Mouse (Mus musculus) neural tube, embryonic 14.5 days (tissue): ENCODE data around the gene Zpbp2. TPM values are rescaled to one million over a fixed set of nuclear protein-coding genes. Genes with fewer than 3 reads are reported as not detected.

Experiments used
- ATAC-seq: fragments of 200-750 bp; cut with Nextera tagmentation; 2 replicates; pipeline ENCODE4 v1.8.0; 2017; ENCODE audit warnings: low read depth, mild to moderate bottlenecking, moderate TSS enrichment, moderate library complexity
- H3K27ac ChIP-seq: fragments of 300-500 bp; sonication (generic); 2 replicates; pipeline ENCODE4 v1.5.1; 2014; ENCODE audit warnings: low read depth, mild to moderate bottlenecking, control low read depth, low read length, moderate library complexity, mixed read lengths
- H3K27me3 ChIP-seq: fragments of 300-500 bp; sonication (generic); 2 replicates; pipeline ENCODE4 v1.6.1; 2014; ENCODE audit warnings: low read length; ENCODE audit not compliant: control insufficient read depth, insufficient read depth
- H3K36me3 ChIP-seq: fragments of 300-500 bp; sonication (generic); 2 replicates; pipeline ENCODE4 v1.6.1; 2014; ENCODE audit warnings: low read length, mixed read lengths; ENCODE audit not compliant: control insufficient read depth, insufficient read depth
- H3K4me1 ChIP-seq: fragments of 300-500 bp; sonication (generic); 2 replicates; pipeline ENCODE4 v1.6.1; 2014; ENCODE audit warnings: low read length; ENCODE audit not compliant: control insufficient read depth, insufficient read depth
- H3K4me2 ChIP-seq: fragments of 300-500 bp; sonication (generic); 2 replicates; pipeline ENCODE4 v1.6.1; 2014; ENCODE audit warnings: mild to moderate bottlenecking, low read depth, low read length, control low read depth
- H3K4me3 ChIP-seq: fragments of 300-500 bp; sonication (generic); 2 replicates; pipeline ENCODE4 v1.5.1; 2014; ENCODE audit warnings: low read depth, low read length, control low read depth, mixed read lengths
- H3K9ac ChIP-seq: fragments of 300-500 bp; sonication (generic); replicated peaks from 2 replicates; pipeline ENCODE4 v1.6.1; 2014; ENCODE audit warnings: low read depth, mild to moderate bottlenecking, control low read depth, low read length, mixed read lengths
- H3K9me3 ChIP-seq: fragments of 300-500 bp; sonication (generic); 2 replicates; pipeline ENCODE4 v1.6.1; 2016; ENCODE audit warnings: low read length; ENCODE audit not compliant: control insufficient read depth
- WGBS: fragments of 180-500 bp; shearing (Covaris S2); extraction: QIAGEN DNeasy Blood & Tissue Kit; methylation state at CpG from one replicate; pipeline ENCODE4 v1.1.7; 2014; 5-methylcytosine and 5-hydroxymethylcytosine counted together
- polyA plus RNA-seq: library from polyadenylated mRNA; unstranded; fragments of >200 nt; fragmentation: Nextera tagmentation; extraction: Ambion mirVana; gene quantifications from 2 replicates; pipeline ENCODE4 v1.2.1, GENCODE M21; 2014

The Zpbp2 gene
- polyA plus RNA-seq, 1 experiment from 2014 or later = not detected

DNA sequence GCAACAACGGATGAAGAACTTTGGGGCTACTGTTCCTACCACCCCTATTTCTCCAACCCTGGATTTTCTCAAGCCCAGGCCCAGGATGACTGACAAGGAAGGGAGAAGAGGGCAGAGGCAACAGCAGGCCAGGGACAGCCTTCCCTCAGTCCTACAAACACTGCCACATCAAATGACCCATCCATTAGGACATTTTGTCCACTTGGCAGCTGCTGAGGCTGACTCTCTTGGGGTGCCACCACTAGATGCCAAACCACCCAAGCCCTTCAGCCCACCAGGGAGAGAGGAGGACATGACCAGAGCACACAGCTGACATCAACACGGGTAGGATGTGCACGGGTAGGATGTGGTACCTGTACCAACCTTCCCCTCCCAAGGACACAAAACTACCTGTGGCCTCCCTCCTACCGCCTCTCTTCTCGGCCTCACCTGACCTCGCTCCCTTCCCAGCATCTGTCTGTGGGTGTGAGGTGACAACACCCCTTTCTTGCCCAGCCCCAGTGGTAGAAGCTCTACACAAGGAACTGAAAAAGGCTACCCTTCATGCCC lies 33.8 kb downstream of the Zpbp2 start:
- H3K27ac ChIP-seq = no peak overlapping the region
- peaks cover 9% of the 10 kb centered on the region for H3K36me3 ChIP-seq
- no peak overlapping the region for H3K4me2 ChIP-seq
- no peaks in the 10 kb centered on the region for H3K27me3 ChIP-seq
- H3K4me1 ChIP-seq = peaks cover 17% of the 10 kb centered on the region
- no peak overlapping the region for H3K4me3 ChIP-seq
- H3K9me3 ChIP-seq = no peaks in the 10 kb centered on the region
- H3K9ac ChIP-seq = no peak overlapping the region
- no peak for ATAC-seq
- WGBS = 96% methylated on average over 6 of the region's 6 CpGs

DNA sequence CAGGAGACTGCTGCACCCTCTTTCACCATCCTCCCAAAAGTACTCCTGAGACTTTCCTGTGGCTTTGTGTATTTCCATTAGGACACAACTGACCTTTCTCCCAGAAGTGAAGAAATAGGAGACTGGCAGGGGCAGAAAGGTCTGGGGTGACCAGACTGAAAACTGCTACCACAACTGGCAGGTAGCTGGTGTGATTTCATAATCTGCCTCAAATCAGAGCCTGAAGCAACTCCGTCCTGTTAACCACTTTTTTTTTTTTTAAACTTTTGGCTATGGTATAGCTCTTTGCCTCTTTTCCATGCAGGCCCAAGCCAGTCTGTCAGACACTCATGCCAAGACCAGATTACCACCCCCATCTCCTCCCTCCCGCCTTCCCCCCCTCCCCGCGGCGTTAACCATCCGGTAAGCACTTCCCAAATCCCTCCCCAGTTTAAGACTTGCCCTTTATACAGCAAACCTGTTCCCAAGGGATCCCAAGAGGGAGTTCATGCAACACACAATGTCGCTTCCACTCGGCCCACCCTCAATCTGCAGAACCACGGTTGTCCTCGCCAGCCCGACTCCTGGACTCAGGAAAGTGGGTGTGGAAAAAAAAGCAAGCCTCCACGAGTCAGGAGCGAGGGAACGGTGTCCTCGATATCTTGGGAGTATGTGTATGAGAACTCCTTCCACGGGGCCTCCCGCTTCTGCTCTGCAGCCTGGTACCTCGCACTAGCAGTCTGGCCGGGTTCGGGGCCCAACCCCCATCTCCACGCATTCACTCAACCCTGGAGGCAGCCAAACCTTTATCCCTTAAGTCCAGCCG lies 35.4 kb downstream of the Zpbp2 start:
- Histone ChIP-seq H3K4me1 (peaks cover 17% of the 10 kb centered on the region), H3K9ac (peak overlapping the region; percentile 74), H3K27ac (peak overlapping the region; percentile 69; the same call in 1 of the 2 replicates), H3K4me3 (peak overlapping the region; percentile 82), H3K27me3 (no peaks in the 10 kb centered on the region), H3K36me3 (peaks cover 9% of the 10 kb centered on the region), H3K4me2 (peak overlapping the region; percentile 65), H3K9me3 (no peaks in the 10 kb centered on the region)
- WGBS = 3% methylated on average over 22 of the region's 22 CpGs
- peak; percentile 44; the same call in 1 of the 2 replicates for ATAC-seq

DNA sequence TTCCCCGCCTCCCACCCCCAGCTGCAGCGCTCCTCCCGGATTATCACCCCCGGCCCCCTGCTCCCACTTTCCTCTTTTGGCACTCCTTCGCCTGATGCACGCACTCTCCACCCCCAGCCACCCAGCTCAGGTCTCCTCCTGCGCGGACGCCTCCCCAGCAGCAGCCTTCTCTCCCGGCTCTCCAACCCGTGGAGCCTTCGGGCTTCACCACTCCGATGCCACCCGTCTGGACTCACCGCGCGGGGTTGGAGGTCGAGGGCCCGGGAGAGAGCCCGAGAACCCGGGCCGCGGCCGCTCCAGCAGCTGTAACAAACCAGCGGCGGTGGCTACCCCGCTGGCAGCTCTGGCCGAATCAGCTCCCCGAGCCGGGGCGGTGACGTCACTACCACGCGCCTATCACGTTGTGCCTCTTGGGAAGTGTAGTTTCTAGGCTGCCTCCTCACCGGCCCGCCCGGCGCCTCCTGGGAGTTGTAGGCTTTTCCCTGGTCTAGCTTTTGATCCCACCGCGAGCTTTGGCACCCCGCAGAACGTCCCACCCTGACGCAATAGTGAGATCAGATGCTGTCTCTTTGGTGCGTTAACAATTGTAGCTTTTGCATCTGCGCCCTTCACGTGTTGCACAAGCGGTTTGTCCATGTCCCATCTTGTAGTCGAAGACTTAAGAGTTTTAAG lies 36.1 kb downstream of the Zpbp2 start, which contains the start of gene Ormdl3:
Ormdl3 (minus strand) TSS at position 477 of the 672 bp plus-strand sequence.
- under 1% methylated on average over 49 of the region's 49 CpGs for WGBS
- Histone ChIP-seq H3K9me3 (no peaks in the 10 kb centered on the region), H3K4me1 (peaks cover 17% of the 10 kb centered on the region), H3K4me2 (peak within 1 kb of the TSS; percentile 65), H3K9ac (peak within 1 kb of the TSS; percentile 74), H3K4me3 (peak within 1 kb of the TSS; percentile 82), H3K27me3 (no peaks in the 10 kb centered on the region), H3K27ac (peak within 1 kb of the TSS; percentile 69), H3K36me3 (peaks cover 9% of the 10 kb centered on the region)
- peak; percentile 96 for ATAC-seq

DNA sequence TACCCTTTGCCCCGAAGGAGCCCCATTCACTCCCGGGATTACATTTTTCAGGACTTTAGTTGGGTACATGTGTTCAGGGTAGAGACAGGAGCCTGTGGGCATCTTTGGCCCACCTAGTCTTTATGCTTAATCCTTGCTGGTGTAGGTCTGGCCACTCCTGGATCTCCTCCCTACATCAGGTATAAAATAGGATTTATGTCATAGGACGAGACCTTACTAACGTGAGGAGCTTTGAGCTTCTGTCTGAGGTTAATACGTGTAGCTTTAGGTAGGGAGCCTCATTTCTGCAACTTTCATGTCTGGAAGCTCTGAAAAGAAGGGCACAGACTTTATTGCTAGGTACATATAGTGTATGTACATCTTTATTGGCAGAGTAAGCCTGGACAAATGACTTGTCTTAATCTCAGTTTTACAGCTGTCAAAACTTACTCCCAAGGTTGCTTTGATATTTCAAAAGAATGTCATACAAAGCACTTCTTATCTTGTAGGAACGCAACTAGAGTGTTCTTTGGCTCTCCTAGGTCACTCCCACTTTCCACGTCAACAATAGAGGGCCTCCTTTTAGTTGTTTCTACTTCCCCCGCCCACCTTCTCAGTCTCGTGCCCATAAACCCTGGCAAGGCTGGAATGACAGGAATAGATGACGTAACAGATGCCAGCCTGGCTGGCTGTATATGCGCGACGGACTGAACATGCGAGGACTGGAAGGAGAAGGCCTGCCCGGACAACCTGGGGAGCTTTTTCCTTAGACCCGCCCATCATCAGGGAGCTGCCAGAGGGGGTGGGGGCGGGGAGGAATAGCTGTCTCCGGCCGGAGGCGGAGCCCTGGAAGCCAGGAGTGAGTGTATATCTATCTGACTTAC lies 37.0 kb downstream of the Zpbp2 start:
- Histone ChIP-seq H3K4me3 (peak overlapping the region; percentile 82), H3K9ac (0 out of 2 replicates have a peak overlapping the region, but pooled peaks have one; percentile 41), H3K36me3 (peaks cover 7% of the 10 kb centered on the region), H3K9me3 (no peaks in the 10 kb centered on the region), H3K27me3 (no peaks in the 10 kb centered on the region), H3K4me1 (peaks cover 17% of the 10 kb centered on the region), H3K4me2 (peak overlapping the region; percentile 65), H3K27ac (peak overlapping the region; percentile 69)
- 7% methylated on average over 20 of the region's 20 CpGs for WGBS
- ATAC-seq = peak; percentile 36; the same call in 1 of the 2 replicates

DNA sequence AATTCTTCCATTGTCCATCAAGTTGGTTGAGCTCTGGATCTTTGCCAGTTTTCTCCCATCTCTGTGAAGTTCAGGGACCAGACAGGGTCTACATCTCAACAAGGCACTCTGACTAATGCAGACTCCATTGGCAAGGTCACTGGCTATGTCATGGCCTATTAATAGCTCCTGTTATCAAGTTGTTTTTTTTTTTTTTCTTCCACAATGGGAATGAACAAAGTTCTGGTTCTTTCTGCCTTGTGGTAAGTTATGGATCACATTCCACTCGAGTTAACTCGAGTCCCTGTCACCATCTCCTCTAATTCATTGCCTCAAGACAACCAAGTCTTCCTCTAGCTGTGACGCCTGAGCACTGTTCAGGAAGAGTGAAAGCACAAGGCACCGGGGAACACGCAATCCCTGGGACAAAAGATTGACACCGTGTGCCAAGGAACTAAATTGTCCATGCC lies 38.0 kb downstream of the Zpbp2 start:
- no peaks in the 10 kb centered on the region for H3K27me3 ChIP-seq
- H3K4me3 ChIP-seq = no peak overlapping the region
- peaks cover 17% of the 10 kb centered on the region for H3K4me1 ChIP-seq
- H3K9ac ChIP-seq = no peak overlapping the region
- no peak overlapping the region; the same call in 1 of the 2 replicates for H3K4me2 ChIP-seq
- WGBS = 58% methylated on average over 6 of the region's 6 CpGs
- no peaks in the 10 kb centered on the region for H3K36me3 ChIP-seq
- no peak overlapping the region for H3K27ac ChIP-seq
- no peaks in the 10 kb centered on the region for H3K9me3 ChIP-seq
- ATAC-seq = no peak

DNA sequence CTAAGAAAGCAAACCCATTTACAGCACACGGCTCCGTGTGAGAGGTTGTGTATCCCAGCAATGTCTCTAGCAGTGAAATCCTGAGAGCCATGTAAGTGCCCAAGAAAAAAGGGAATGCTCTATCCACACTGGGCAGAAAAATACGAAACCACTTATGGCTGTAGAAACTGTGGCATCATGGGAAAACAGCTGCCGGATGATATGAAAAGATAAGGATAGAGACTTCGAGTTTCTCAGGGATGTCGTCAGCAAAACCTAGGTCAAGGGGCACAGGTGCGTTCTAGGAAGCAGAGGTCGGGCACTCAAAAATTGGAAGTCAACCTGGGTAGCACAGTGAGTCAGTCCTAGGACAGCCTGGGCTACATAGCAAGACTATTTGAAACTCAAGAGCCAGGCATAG lies 38.4 kb downstream of the Zpbp2 start:
- H3K36me3 ChIP-seq = no peaks in the 10 kb centered on the region
- 88% methylated on average over 8 of the region's 8 CpGs for WGBS
- no peaks in the 10 kb centered on the region for H3K27me3 ChIP-seq
- no peak for ATAC-seq
- no peak overlapping the region for H3K9ac ChIP-seq
- H3K9me3 ChIP-seq = no peaks in the 10 kb centered on the region
- H3K4me3 ChIP-seq = no peak overlapping the region
- no peak overlapping the region for H3K27ac ChIP-seq
- H3K4me2 ChIP-seq = no peak overlapping the region
- H3K4me1 ChIP-seq = peaks cover 17% of the 10 kb centered on the region

DNA sequence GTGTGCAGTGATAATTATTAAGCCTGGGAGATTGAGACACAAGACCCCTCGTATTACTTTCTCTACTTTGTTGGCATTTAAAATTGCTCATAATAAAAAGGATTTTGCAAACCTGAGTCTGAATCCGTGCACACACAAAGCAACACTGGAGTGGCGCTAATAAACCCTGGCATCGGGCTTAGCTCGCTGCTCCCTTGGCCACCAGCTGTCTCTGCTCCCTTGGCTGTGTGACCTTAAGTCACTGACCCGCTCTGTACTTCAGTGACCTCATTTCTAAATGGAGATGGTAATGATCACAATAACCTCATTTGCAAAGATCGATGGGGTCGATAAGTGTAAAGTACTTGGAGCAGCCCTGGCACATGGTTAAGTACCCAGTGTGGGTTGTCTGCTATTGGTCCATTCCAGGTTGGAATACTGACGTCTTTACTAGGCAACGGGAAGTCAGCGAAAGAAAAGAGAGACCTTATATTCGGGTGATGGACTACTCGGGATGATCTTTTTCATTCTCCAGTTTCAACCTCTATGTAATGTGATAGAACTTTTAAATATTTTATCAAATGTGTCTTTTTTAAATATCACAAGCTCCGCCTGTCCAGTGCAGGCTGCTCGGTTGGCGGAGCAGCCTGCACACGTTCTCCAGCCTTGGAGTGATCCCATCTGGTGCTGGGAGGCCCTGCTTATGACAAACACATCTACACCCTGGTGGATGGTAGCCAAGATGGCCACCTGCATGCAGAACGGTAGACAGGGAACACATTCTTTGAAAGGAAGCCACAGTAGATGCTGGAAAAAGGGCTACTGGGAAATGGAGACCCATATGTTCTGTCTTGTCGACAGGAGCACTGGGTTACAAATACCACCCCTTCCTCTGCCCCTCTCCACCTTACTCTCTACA lies 39.9 kb downstream of the Zpbp2 start:
- H3K9me3 ChIP-seq = no peaks in the 10 kb centered on the region
- ATAC-seq = no peak
- 72% methylated on average over 19 of the region's 19 CpGs for WGBS

DNA sequence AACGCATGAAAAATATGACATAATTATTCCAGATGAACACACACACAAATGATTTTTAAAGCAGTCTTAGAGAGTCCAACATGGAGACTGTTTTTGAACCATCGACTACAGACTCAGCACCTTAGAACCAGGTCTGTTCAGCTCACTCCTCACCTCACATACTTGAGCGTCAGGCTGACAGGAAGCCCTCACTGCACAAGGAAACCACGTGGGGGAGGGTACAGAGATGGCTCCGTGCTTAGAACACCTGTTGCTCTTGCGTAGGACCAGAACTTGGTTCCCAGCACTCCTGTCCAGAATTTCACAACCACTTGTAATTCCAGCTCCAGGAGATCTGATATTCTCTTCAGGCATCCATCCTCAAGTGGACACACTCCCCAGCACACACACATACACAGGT lies 44.1 kb downstream of the Zpbp2 start:
- Histone ChIP-seq H3K27me3 (peaks cover 3% of the 10 kb centered on the region), H3K4me2 (no peak overlapping the region), H3K4me1 (no peaks in the 10 kb centered on the region), H3K4me3 (no peak overlapping the region), H3K9ac (no peak overlapping the region), H3K9me3 (no peaks in the 10 kb centered on the region), H3K36me3 (no peaks in the 10 kb centered on the region), H3K27ac (no peak overlapping the region)
- WGBS = 81% methylated on average over 6 of the region's 6 CpGs
- ATAC-seq = no peak

More for the DNA sequence above, 39.9 kb downstream of the Zpbp2 start:
- H3K27ac ChIP-seq = no peak overlapping the region
- H3K36me3 ChIP-seq = no peaks in the 10 kb centered on the region
- no peaks in the 10 kb centered on the region; the same call in 1 of the 2 replicates for H3K27me3 ChIP-seq
- no peak overlapping the region for H3K4me2 ChIP-seq
- no peak overlapping the region for H3K4me3 ChIP-seq
- no peak overlapping the region for H3K9ac ChIP-seq
- peaks cover 11% of the 10 kb centered on the region for H3K4me1 ChIP-seq
